Mouse (Mus musculus): ENCODE results near the gene Otulin.

Otulin gene

GRCm38 (mm10) chr15:27580771-27581170, 49.7 kb downstream of the Otulin start:
- peaks cover 39% of the 10 kb centered on the region for H3K4me1 ChIP-seq (replicated peaks; ENCODE audit: low read depth, low read length)
- 0 out of 2 replicates have a peak overlapping the region, but pooled peaks have one; percentile 35 for H3K4me3 ChIP-seq (replicated peaks; ENCODE audit: low read length)
- TF ChIP-seq CTCF (conservative IDR thresholded peaks at IDR 0.05; ENCODE audit: low read length) (no peak), NANOG (IDR thresholded peaks at IDR 0.05; ENCODE audit: borderline replicate concordance, low read length) (no peak), POU5F1 (IDR thresholded peaks at IDR 0.05; ENCODE audit: borderline replicate concordance, low read length) (no peak)
- no peaks in the 10 kb centered on the region for H3K27me3 ChIP-seq (ENCODE audit: insufficient read depth, low read length)
- no peaks in the 10 kb centered on the region for H3K9me3 ChIP-seq (ENCODE audit: low read length)
- peaks cover 3% of the 10 kb centered on the region; the same call in 1 of the 2 replicates for H3K36me3 ChIP-seq (ENCODE audit: insufficient read depth, low read length)

- no peaks in the 10 kb centered on the region for H3K27me3 ChIP-seq (ENCODE audit: insufficient read depth, low read length)
- no peaks in the 10 kb centered on the region for H3K9me3 ChIP-seq (ENCODE audit: low read length)
- peaks cover 39% of the 10 kb centered on the region for H3K4me1 ChIP-seq (replicated peaks; ENCODE audit: low read depth, low read length)
- TF ChIP-seq NANOG (IDR thresholded peaks at IDR 0.05; ENCODE audit: borderline replicate concordance, low read length) (no peak), POU5F1 (IDR thresholded peaks at IDR 0.05; ENCODE audit: borderline replicate concordance, low read length) (no peak), CTCF (conservative IDR thresholded peaks at IDR 0.05; ENCODE audit: low read length) (no peak)
- H3K4me3 ChIP-seq (replicated peaks; ENCODE audit: low read length), result no peak overlapping the region
- H3K36me3 ChIP-seq (ENCODE audit: insufficient read depth, low read length), result no peaks in the 10 kb centered on the region
Observed at GRCm38 (mm10) chr15:27579853-27580252, 50.6 kb downstream of the Otulin start.

GRCm38 (mm10) chr15:27578918-27579317, 51.6 kb downstream of the Otulin start:
- Histone ChIP-seq H3K36me3 (ENCODE audit: insufficient read depth, low read length) (no peaks in the 10 kb centered on the region), H3K9me3 (ENCODE audit: low read length) (no peaks in the 10 kb centered on the region), H3K27me3 (ENCODE audit: insufficient read depth, low read length) (no peaks in the 10 kb centered on the region), H3K4me3 (replicated peaks; ENCODE audit: low read length) (no peak overlapping the region), H3K4me1 (replicated peaks; ENCODE audit: low read depth, low read length) (peaks cover 39% of the 10 kb centered on the region)
- TF ChIP-seq POU5F1 (IDR thresholded peaks at IDR 0.05; ENCODE audit: borderline replicate concordance, low read length), result no peak
- TF ChIP-seq NANOG (IDR thresholded peaks at IDR 0.05; ENCODE audit: borderline replicate concordance, low read length), result no peak
- TF ChIP-seq CTCF (conservative IDR thresholded peaks at IDR 0.05; ENCODE audit: low read length), result no peak

GRCm38 (mm10) chr15:27577915-27578780, 52.3 kb downstream of the Otulin start:
- Histone ChIP-seq H3K4me1 (replicated peaks; ENCODE audit: low read depth, low read length) (peaks cover 39% of the 10 kb centered on the region), H3K9me3 (ENCODE audit: low read length) (no peaks in the 10 kb centered on the region), H3K4me3 (replicated peaks; ENCODE audit: low read length) (no peak overlapping the region), H3K36me3 (ENCODE audit: insufficient read depth, low read length) (peaks cover under 1% of the 10 kb centered on the region; the same call in 1 of the 2 replicates), H3K27me3 (ENCODE audit: insufficient read depth, low read length) (no peaks in the 10 kb centered on the region)
- TF ChIP-seq NANOG (IDR thresholded peaks at IDR 0.05; ENCODE audit: borderline replicate concordance, low read length) (no peak), CTCF (conservative IDR thresholded peaks at IDR 0.05; ENCODE audit: low read length) (no peak), POU5F1 (IDR thresholded peaks at IDR 0.05; ENCODE audit: borderline replicate concordance, low read length) (no peak)

- Histone ChIP-seq H3K27me3 (ENCODE audit: insufficient read depth, low read length) (no peaks in the 10 kb centered on the region), H3K9me3 (ENCODE audit: low read length) (no peaks in the 10 kb centered on the region), H3K36me3 (ENCODE audit: insufficient read depth, low read length) (peaks cover 5% of the 10 kb centered on the region; the same call in 1 of the 2 replicates), H3K4me3 (replicated peaks; ENCODE audit: low read length) (no peak overlapping the region), H3K4me1 (replicated peaks; ENCODE audit: low read depth, low read length) (peaks cover 30% of the 10 kb centered on the region)
- no peak for TF ChIP-seq POU5F1 (IDR thresholded peaks at IDR 0.05; ENCODE audit: borderline replicate concordance, low read length)
Observed at GRCm38 (mm10) chr15:27576886-27577285, 53.6 kb downstream of the Otulin start.

- Histone ChIP-seq H3K36me3 (ENCODE audit: insufficient read depth, low read length) (peaks cover 5% of the 10 kb centered on the region; the same call in 1 of the 2 replicates), H3K9me3 (ENCODE audit: low read length) (no peaks in the 10 kb centered on the region), H3K27me3 (ENCODE audit: insufficient read depth, low read length) (no peaks in the 10 kb centered on the region), H3K4me3 (replicated peaks; ENCODE audit: low read length) (no peak overlapping the region), H3K4me1 (replicated peaks; ENCODE audit: low read depth, low read length) (peaks cover 26% of the 10 kb centered on the region)
- no peak for TF ChIP-seq CTCF (conservative IDR thresholded peaks at IDR 0.05; ENCODE audit: low read length)
- no peak for TF ChIP-seq NANOG (IDR thresholded peaks at IDR 0.05; ENCODE audit: borderline replicate concordance, low read length)
- TF ChIP-seq POU5F1 (IDR thresholded peaks at IDR 0.05; ENCODE audit: borderline replicate concordance, low read length), result no peak
Observed at GRCm38 (mm10) chr15:27575932-27576331, 54.6 kb downstream of the Otulin start.

- H3K4me1 ChIP-seq (replicated peaks; ENCODE audit: low read depth, low read length), result peaks cover 23% of the 10 kb centered on the region
- no peak overlapping the region for H3K4me3 ChIP-seq (replicated peaks; ENCODE audit: low read length)
- no peaks in the 10 kb centered on the region for H3K27me3 ChIP-seq (ENCODE audit: insufficient read depth, low read length)
- H3K36me3 ChIP-seq (ENCODE audit: insufficient read depth, low read length), result peaks cover 5% of the 10 kb centered on the region; the same call in 1 of the 2 replicates
- TF ChIP-seq CTCF (conservative IDR thresholded peaks at IDR 0.05; ENCODE audit: low read length), result no peak
- no peak for TF ChIP-seq NANOG (IDR thresholded peaks at IDR 0.05; ENCODE audit: borderline replicate concordance, low read length)
- no peak for TF ChIP-seq POU5F1 (IDR thresholded peaks at IDR 0.05; ENCODE audit: borderline replicate concordance, low read length)
- no peaks in the 10 kb centered on the region for H3K9me3 ChIP-seq (ENCODE audit: low read length)
Observed at GRCm38 (mm10) chr15:27574992-27575781, 55.3 kb downstream of the Otulin start.

GRCm38 (mm10) chr15:27571179-27571578, 59.3 kb downstream of the Otulin start:
- Histone ChIP-seq H3K4me3 (replicated peaks; ENCODE audit: low read length) (no peak overlapping the region), H3K36me3 (ENCODE audit: insufficient read depth, low read length) (peaks cover 13% of the 10 kb centered on the region; the same call in 1 of the 2 replicates), H3K4me1 (replicated peaks; ENCODE audit: low read depth, low read length) (0 out of 2 replicates have a peak, but pooled peaks cover 10% of the 10 kb centered on the region), H3K27me3 (ENCODE audit: insufficient read depth, low read length) (no peaks in the 10 kb centered on the region), H3K9me3 (ENCODE audit: low read length) (peaks cover 4% of the 10 kb centered on the region; the same call in 1 of the 2 replicates)
- TF ChIP-seq NANOG (IDR thresholded peaks at IDR 0.05; ENCODE audit: borderline replicate concordance, low read length) (no peak), CTCF (conservative IDR thresholded peaks at IDR 0.05; ENCODE audit: low read length) (no peak), POU5F1 (IDR thresholded peaks at IDR 0.05; ENCODE audit: borderline replicate concordance, low read length) (no peak)

Measured in E14TG2a.4 (cell line).